Mouse (Mus musculus): ENCODE data around the gene Gucd1.

- no peak for TF ChIP-seq CTCF (IDR thresholded peaks at IDR 0.05; ENCODE audit: low read depth, low read length)
- TF ChIP-seq POLR2A (IDR thresholded peaks at IDR 0.05; ENCODE audit: borderline replicate concordance, low read depth, low read length), result no peak
These were observed 215.2 kb downstream of the Gucd1 start for GRCm38 (mm10) chr10:75302536-75302935.
